Mouse (Mus musculus) thymus, postnatal 36 days (tissue): ENCODE data around the gene Anks3.
A peak's percentile ranks its signal among the peaks of the same experiment; 100 is the strongest.

Experiments used
- DNase-seq, 2 experiments: peaks; one replicate each; pipeline ENCODE4 v3.0.0; 2022; ENCODE audit warnings: mixed read lengths in 2 of 2

The Anks3 gene

DNA sequence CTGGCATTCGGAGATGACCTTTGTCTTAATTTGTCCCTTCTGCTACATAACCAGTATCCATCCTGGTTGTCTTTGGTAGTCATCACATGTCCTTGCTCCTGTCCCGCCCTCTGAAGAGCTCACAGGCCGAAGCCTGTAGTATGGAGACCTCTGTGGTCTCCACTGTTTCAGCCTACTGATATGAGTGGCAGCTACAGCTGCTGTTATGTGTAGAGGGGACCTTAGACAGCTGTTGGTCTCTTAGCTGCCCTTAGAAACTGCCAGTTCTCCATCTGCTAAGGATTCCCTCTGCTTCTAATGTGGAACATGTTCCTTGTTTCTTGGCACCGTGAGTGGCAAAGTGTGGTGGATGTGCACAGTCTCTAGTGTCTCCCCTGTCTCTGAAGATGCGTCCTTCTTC is 40.0 kb downstream of the Anks3 start:
- DNase-seq: no peak

- peak; percentile 44 to 61 for DNase-seq
These were observed 41.5 kb downstream of the Anks3 start for GRCm38 (mm10) chr16:4922481-4922880.

DNA sequence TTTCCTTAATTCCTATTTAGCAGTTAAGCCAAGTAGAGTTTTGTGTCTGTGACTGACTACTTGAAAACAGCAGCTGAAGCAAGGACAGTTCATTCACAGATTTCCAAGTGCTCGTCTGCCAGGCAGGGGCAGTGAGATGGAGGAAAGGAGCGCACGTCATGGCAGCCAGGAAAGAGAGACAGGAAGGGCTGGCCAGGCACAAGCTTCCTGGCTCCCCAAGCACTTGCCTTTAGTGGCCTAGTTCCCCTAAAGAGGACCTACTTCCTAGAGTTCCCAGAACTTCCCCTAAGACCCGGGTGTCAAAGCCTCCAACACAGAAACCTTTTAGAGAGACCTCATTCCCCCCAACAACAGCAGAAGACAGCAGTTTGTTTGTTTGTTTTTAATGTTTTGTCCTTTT is 43.4 kb downstream of the Anks3 start:
- DNase-seq: no peak

- no peak for DNase-seq
These were observed 47.4 kb downstream of the Anks3 start for GRCm38 (mm10) chr16:4916608-4917007.

GRCm38 (mm10) chr16:4915931-4916330 is 48.1 kb downstream of the Anks3 start:
- no peak for DNase-seq

DNA sequence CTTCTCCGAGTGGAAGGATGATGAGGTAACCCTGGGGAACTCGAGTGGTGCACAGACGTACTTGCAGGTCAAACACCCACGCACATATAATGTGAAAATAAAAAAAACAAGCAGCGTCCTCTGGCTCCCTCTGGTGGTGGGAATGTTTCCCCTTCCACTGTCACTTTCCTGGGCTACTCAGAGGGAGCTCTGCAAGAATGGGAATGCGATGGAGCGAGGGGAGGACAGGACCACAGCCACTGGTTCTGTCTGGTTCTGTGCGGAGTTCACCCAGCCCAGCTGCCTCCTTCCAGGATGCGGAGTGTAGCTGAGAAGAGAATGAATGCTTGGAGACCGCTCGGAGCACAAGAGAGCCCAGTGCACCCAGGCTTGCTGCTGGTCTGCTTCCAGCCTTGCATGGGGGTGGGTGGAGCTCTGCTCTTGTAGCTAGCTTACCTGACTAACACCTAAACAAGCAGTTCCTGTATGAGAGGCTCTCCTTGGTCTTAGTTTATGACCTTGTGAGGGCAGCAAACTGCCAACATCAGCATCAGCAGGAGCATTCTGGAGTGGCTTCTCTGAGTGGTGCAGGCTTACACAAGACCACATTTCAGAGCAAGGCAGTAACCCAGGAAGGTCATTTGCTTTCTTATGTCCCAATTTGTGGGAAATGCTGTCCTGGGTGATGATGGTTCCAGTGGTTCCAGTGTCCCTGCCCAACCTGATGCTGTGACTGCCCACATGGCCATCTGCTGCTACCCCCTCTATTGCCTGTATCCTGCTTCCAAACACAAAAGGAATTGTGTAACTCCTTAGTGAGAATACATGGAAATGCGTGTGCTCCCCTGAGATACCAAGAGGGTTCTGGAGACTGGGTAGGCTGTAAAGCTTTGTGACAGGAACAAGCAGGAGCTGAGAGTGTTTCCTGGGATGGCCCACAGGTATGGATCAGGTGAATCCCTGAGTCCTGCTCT is 49.9 kb downstream of the Anks3 start:
- DNase-seq: peak; percentile 70 to 80

- DNase-seq: no peak
These were observed 50.9 kb downstream of the Anks3 start for GRCm38 (mm10) chr16:4912907-4913782.

DNA sequence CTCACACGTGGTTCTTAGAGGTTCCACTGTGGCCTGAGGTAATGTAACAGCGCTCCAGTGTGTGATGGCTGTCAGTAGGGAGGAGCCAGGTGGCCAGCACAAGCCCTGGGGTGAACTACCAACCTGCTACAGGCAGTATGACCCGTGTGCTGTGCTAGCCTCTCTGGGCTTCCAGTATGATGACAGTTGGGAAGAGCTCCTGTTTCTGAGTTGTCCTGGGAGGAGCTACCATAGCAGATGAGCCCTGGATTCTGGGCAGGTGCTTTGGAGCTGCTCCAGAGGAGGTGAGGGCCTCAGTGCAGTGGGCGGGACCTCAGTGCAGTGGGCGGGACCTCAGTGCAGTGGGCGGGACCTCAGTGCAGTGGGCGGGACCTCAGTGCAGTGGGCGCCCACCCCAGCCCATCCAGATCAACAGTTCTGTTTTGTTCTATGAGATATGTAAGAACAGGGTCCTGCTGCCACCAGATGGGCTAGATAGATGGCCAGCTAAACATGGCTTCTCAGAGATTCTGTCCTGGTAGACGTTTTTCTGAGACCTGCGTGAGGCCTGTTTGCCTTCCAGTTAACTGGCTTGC is 51.8 kb downstream of the Anks3 start:
- DNase-seq: no peak

GRCm38 (mm10) chr16:4910758-4911157 is 53.2 kb downstream of the Anks3 start:
- no peak for DNase-seq

DNA sequence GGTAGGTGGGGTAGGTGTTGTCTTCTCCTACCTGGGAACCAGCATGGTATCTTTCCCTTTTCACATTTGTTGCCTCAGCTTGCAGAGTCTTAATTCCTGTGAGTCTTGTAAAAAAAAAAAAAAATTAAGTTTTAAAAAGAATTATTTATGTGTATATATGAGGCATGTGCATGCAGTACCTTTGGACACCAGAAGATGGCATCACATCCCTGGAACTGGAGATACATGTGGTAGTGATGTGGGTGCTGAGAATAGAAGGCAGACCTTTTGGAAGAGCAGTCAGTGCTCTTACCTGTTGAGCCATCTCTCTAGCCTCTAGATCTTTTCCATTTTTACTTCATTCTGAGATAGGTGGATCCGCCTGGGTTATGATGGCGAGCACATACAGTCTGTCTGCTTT is 54.3 kb downstream of the Anks3 start:
- no peak for DNase-seq

DNA sequence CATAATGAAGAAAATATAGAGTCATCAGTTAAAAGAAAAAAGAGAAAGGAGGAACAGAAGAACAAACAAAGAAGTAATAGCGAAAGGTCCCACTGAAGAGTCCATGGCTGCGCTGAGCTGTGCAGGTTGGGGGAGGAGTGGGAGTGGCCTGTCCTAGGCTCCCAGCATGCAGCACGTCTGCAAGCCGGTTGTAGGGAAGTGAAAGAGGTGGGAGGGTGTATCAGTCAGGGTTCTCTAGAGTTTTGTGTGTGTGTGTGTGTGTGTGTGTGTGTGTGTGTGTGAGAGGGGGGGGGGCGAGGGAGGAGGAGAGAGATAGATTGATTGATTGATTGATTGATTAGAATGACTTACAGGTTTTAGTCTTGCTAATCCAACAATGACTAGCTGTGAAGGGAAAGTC is 56.0 kb downstream of the Anks3 start:
- DNase-seq: no peak

DNA sequence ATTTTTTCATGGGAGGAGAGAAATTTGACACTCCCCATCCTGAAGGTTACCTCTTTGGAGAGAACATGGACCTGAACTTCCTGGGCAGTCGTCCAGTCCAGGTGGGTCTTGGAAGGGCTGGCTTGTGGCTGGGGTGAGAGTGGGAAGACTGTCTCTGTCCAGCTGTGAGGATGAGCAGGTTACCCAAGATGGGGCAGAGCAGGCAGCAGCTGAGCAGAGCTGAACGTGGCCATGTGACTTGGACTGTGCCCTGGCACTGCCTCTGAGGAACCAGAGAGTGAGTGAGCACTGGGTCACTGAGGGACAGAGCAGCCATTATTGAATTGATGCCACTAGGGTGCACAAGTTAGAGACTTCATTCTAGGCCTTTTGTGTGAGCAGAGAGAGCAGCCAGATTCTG is 56.6 kb downstream of the Anks3 start:
- DNase-seq: no peak

DNA sequence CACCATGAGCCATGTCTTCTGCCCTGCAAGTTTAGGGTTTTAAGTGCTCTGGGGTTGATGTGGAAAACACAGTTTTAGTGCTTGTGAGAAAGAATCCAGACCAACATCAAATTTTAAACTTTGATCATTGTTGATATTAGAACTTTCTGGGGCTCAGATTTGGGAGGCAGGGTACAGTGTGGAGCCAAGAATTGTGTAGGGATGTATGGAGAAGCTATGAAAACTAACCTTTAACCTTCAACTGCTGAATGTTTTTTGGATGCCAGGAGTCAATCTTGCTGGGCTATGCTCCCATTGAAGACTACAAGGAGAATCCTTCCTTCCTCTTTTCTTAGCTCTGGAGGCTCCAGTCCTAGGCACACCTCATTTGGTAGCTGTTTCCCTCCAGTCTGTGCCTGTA is 57.4 kb downstream of the Anks3 start:
- DNase-seq: no peak

DNA sequence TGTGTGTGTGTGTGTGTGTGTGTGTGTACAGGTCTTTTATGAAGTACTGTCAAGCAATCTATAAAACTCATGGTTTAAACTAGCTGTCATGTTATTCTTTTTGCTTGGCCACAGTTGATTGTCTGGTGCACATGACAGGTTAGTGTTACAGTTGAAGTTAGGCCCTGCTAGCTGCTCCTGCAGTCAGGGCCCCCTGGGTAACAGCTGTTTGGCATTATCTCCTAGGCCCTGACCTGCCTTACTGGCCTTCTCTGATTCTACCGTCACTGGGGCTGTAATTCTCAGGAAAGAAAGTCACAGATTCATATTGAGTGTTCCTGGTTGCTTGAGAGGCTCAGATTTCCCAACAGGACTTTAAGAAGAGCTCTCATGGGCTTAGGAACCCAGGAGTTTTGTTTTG is 58.4 kb downstream of the Anks3 start:
- DNase-seq: no peak

GRCm38 (mm10) chr16:4904878-4905277 is 59.1 kb downstream of the Anks3 start:
- DNase-seq: no peak

- DNase-seq: no peak
These were observed 60.4 kb downstream of the Anks3 start for GRCm38 (mm10) chr16:4903491-4904102.

GRCm38 (mm10) chr16:4902390-4902789 is 61.6 kb downstream of the Anks3 start:
- no peak for DNase-seq

DNA sequence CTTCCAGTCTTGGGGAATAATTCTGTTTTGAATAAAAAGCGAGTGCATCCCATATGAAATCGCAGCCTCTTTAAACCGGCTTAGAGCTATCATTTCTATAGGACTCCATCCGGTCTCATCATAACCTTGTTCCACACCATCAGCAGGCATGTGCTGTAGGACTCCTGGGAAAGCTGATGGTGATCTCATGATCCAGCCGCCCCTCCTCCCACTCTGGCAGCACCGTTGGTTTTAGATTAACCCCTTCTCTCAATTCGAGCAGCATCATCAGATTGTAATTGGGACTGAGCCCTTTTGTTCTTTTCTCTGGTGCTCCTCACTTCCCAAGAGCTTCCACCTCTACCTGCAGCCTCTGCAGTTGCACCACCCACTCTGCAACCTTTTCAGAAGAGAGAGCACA is 62.8 kb downstream of the Anks3 start:
- no peak for DNase-seq

- no peak for DNase-seq
These were observed 64.3 kb downstream of the Anks3 start for GRCm38 (mm10) chr16:4899711-4900110.

GRCm38 (mm10) chr16:4898881-4899280 is 65.1 kb downstream of the Anks3 start:
- DNase-seq: peak in 1 of 2 experiments; percentile 34

GRCm38 (mm10) chr16:4897146-4897730 is 66.8 kb downstream of the Anks3 start:
- DNase-seq: no peak

DNA sequence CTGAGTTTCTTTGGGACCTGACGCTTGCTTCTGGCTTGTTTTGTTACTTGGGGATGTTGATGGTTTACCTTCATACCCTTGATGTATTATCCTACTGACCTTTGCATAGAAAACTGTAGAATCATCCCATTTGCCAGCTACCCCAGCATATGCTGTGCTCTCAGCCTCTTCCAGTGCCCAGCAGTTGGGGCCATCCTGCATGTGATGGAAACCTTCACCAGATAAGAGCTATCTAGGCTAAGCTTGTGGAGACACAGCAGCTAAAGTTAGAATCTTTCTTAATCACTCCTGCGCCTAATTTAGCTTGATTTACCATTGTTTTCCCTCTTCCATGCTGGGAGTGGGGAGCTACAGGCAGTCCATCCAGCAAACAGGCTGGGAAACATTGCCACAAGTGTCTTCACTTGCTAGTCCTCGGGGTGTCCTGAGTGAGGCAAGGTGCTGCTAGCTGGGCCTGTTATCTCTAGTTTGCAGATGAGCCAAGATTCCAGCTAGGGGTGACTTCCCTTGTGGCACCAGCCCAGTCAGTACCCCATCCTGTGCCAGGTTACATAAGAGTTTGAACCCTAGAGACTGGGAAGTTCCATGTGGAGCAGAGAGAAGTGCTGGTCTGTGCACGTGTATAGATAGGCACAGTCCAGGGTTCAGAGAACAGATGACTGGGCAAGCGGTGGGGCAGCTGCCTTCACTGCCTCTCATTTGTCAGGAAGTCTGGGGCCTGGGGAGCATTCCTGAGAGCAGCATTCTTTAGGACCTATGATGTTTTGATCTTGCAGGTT is 67.6 kb downstream of the Anks3 start:
- no peak for DNase-seq
